Mouse (Mus musculus): ENCODE measurements at regions not wholly inside any gene's neighbourhood (a gene's known extent, or its start where the extent isn't known, plus 50 kb on each side); places are given as distances from the start of the nearest gene placed in this dataset.
A peak's percentile ranks its signal among the peaks of the same experiment; 100 is the strongest.

DNA sequence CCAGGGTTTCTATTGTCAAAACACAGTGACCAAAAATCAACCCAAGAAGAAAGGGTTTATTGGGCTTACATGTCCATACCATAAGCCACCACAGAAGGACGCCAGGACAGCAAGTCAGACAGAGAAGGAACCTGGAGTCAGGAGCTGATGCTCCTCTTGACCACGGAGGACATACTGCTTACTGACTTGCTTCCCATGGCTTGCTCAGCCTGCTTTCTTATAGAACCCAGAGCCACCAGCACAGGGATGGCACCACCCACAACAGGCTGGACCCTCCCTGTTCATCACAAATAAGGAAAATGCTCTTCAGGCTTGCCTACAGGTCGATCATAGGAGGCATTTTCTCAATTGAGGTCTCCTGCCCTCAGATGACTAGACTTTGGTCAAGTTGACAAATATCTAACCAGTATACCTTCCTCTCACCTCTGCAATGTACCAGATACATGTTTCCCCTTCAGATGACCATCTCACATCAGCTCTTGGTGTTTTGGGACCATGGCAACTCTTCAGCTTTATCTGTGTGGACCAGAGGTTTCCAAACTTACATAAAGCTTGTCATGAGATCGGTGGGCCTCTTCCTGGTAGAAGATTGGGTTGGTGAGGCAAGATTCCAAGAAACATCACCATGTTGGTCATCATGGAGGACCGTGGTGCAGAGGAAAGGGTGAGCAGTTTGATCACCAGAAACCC, 61.2 kb upstream of the Ahctf1 start:
- WGBS = 81% methylated on average over 5 of the region's 5 CpGs

DNA sequence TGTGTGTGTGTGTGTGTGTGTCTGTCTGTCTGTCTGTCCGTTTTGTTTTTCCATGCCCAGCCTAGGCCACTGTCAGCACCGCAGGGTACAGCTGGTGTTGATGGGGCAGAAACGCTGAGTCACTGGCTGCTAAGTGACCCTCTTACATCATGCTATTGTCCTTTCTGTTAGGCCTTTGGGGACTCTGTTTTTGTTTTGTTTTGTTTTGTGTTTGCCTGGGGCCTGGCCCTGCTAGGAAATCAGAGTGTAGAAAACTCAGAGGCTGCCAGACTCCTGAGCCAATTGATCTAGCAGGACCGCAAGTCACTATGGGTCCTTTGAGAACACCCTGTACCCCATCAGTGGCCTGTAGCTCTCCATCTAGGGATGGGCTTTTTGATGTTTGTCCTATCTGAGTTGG, 59.9 kb upstream of the Ahctf1 start:
- peak; percentile 37; the same call in 1 of the 2 replicates for ATAC-seq (ENCODE audit: extremely low read depth, insufficient number of reproducible peaks, low FRiP score, low TSS enrichment)
- no peak overlapping the region for H3K27ac ChIP-seq (replicated peaks)
- WGBS = 67% methylated on average over 4 of the region's 4 CpGs

More for the DNA sequence above, 61.2 kb upstream of the Ahctf1 start:
- ATAC-seq (ENCODE audit: extremely low read depth, insufficient number of reproducible peaks, low FRiP score, low TSS enrichment) = no peak
- Histone ChIP-seq H3K4me2 (no peak overlapping the region), H3K4me1 (peaks cover 19% of the 10 kb centered on the region), H3K27ac (replicated peaks) (no peak overlapping the region), H3K9me3 (no peaks in the 10 kb centered on the region), H3K36me3 (no peaks in the 10 kb centered on the region), H3K4me3 (no peak overlapping the region), H3K27me3 (replicated peaks) (no peaks in the 10 kb centered on the region), H3K9ac (no peak overlapping the region)

DNA sequence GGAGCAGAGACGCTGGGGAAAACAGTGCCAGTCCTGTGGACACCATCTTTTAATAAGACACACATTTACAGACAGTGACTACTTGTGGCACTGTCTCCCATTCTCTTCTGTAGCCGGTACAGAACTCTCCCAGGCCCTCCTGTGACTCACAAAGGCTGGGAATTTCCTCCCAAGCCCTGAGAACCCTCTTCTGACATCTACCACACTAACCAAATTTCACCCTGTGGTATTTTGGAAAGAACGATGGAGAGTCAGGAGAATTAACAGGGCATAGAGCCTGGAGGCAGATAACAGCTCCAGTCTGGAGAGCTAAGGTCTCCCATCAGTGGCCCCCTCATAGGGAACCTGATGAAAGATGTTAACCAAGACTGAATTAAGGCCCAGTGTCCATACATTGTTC, 59.5 kb upstream of the Ahctf1 start:
- H3K4me2 ChIP-seq = no peak overlapping the region
- no peak overlapping the region for H3K9ac ChIP-seq
- no peak overlapping the region for H3K4me3 ChIP-seq
- peaks cover 19% of the 10 kb centered on the region for H3K4me1 ChIP-seq
- 34% methylated on average over 3 of the region's 3 CpGs for WGBS
- no peaks in the 10 kb centered on the region for H3K36me3 ChIP-seq
- no peak for ATAC-seq (ENCODE audit: extremely low read depth, insufficient number of reproducible peaks, low FRiP score, low TSS enrichment)
- H3K9me3 ChIP-seq = no peaks in the 10 kb centered on the region
- H3K27ac ChIP-seq (replicated peaks) = no peak overlapping the region
- H3K27me3 ChIP-seq (replicated peaks) = no peaks in the 10 kb centered on the region

More for the DNA sequence above, 59.9 kb upstream of the Ahctf1 start:
- Histone ChIP-seq H3K9me3 (no peaks in the 10 kb centered on the region), H3K4me2 (no peak overlapping the region), H3K4me1 (peaks cover 19% of the 10 kb centered on the region), H3K36me3 (no peaks in the 10 kb centered on the region), H3K27me3 (replicated peaks) (no peaks in the 10 kb centered on the region), H3K9ac (no peak overlapping the region), H3K4me3 (no peak overlapping the region)

DNA sequence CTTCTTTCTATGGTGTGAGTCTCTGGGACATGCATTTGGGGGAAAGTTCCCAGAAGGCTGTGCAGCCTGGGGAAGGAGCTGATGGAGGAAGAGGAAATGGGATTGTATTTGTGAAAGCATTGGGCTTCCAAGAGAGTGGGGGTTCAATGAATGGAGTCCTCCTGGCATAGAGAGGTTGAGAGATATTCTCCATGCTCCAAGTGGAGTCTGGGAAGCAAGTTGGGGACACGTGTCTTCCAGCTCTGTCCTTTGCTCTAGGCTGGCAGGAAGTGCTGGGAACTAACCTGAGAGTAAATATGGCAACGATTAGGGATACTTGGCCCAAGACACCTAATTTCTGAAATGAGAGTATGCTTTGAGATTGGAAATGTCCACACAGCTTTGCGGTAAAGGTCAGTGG, 58.3 kb upstream of the Ahctf1 start:
- Histone ChIP-seq H3K9ac (no peak overlapping the region), H3K4me1 (peaks cover 18% of the 10 kb centered on the region), H3K36me3 (no peaks in the 10 kb centered on the region), H3K4me2 (no peak overlapping the region), H3K4me3 (no peak overlapping the region), H3K27ac (replicated peaks) (no peak overlapping the region), H3K9me3 (no peaks in the 10 kb centered on the region), H3K27me3 (replicated peaks) (no peaks in the 10 kb centered on the region)
- 76% methylated on average over 3 of the region's 3 CpGs for WGBS
- no peak for ATAC-seq (ENCODE audit: extremely low read depth, insufficient number of reproducible peaks, low FRiP score, low TSS enrichment)

DNA sequence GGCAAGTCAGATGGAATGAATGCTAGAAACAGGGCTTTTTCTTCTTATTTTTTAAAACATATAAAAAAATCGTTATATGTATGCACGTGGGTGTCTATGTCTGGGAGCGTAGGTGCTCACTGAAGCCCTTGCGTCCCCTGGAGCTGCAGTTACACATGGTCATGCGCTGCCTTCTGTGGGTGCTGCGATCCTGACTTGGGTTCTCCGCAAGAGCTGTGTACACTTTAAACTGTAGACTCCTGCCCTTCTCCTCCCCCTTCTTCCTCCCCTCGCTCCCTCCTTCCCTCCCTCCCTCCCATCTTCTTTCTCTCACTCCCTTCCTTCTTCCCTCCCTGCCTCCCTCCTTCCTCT, 56.0 kb upstream of the Ahctf1 start:
- Histone ChIP-seq H3K4me2 (no peak overlapping the region), H3K27ac (replicated peaks) (no peak overlapping the region), H3K27me3 (replicated peaks) (no peaks in the 10 kb centered on the region), H3K9me3 (no peaks in the 10 kb centered on the region), H3K9ac (no peak overlapping the region), H3K36me3 (no peaks in the 10 kb centered on the region), H3K4me3 (no peak overlapping the region), H3K4me1 (peaks cover 5% of the 10 kb centered on the region; the same call in 1 of the 2 replicates)
- 78% methylated on average over 8 of the region's 8 CpGs for WGBS
- ATAC-seq (ENCODE audit: extremely low read depth, insufficient number of reproducible peaks, low FRiP score, low TSS enrichment) = no peak

DNA sequence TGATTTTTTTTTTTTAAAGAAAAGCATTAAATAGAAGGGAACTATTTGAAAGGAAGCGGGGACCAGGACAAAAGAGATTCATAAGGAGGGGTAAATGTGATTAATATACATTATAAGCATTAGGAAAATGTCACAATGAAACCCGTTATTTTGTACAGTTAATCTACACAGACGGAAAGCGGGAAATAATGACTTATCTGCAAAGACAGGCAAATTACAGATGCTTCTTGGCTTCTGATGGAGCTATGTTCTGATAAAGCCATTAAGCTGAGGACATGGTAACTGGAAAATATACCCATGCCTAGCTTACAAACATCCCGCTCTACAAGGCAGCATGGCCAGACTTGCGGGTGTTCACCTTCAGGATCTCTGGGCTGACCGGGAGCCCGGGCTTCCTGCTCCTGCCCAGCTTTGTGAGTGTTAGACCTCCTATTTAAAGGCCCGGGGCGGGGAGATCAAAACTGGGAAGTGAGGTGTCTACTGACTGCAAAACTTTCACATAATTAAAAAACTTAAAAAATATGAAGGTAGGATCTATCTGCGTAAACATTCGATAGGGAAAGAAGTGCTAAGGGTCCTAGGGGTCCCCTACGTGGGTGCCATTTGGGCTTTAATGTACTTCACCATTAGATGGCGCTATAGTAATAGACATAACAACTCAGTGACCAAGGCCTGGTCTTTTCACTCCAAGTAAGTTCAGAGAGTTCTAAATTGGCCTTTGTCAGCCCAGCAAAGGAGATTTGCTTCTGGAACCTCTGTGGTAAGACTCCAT, 55.5 kb upstream of the Ahctf1 start:
- peak overlapping the region; percentile 50 for H3K4me2 ChIP-seq
- 38% methylated on average over 14 of the region's 14 CpGs for WGBS
- no peaks in the 10 kb centered on the region for H3K9me3 ChIP-seq
- no peak overlapping the region for H3K4me3 ChIP-seq
- H3K27me3 ChIP-seq (replicated peaks) = no peaks in the 10 kb centered on the region
- H3K9ac ChIP-seq = no peak overlapping the region
- no peaks in the 10 kb centered on the region for H3K36me3 ChIP-seq
- no peak overlapping the region for H3K27ac ChIP-seq (replicated peaks)
- no peak for ATAC-seq (ENCODE audit: extremely low read depth, insufficient number of reproducible peaks, low FRiP score, low TSS enrichment)
- H3K4me1 ChIP-seq = peaks cover 10% of the 10 kb centered on the region

DNA sequence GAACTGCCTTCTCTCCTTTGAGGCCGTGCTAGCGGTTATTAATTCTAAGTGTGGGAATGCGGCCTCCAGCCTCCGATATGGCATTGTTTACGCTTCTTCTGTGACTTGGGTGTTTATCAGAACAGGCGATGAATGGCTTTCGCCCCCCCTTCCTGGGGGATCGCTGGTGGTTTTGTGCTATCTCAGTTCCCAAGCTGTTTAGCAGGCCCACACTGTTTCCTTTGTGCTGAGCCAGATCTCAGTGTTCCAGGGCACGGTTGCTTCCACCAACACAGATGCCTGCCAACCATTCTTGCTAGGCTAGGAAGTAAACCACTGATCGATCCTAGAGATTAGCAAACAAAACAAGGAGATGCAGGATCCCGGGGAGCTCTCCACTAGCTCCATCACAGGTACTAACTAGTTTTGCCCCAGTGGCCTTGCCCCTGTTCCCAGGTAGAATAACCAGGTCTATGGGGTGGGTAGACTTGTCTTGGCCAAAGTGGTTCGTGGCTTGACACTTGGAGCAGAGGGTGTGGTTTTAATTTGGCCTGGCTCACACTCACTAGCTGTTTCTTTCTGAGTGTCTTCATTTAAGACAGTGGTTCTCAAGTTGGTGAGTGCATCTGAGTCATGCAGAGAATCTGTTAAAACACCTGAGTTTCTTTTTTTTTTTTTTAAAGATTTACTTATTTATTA, 50.9 kb upstream of the Ahctf1 start:
- peaks cover 12% of the 10 kb centered on the region for H3K4me1 ChIP-seq
- peak overlapping the region; percentile 50 for H3K9ac ChIP-seq
- no peaks in the 10 kb centered on the region for H3K27me3 ChIP-seq (replicated peaks)
- no peaks in the 10 kb centered on the region; the same call in 1 of the 2 replicates for H3K9me3 ChIP-seq
- H3K36me3 ChIP-seq = no peaks in the 10 kb centered on the region
- 28% methylated on average over 12 of the region's 12 CpGs for whole genome bisulfite sequencing
- 0 out of 2 replicates have a peak overlapping the region, but pooled peaks have one; percentile 8 for H3K4me3 ChIP-seq
- H3K27ac ChIP-seq (replicated peaks) = 0 out of 2 replicates have a peak overlapping the region, but pooled peaks have one; percentile 8
- no peak; the same call in 1 of the 2 replicates for ATAC-seq (ENCODE audit: extremely low read depth, insufficient number of reproducible peaks, low FRiP score, low TSS enrichment)
- peak overlapping the region; percentile 46 for H3K4me2 ChIP-seq

All from heart, embryonic 13.5 days (tissue).